Mouse (Mus musculus): Measurements from ENCODE around the gene Dkk3.

Gene Dkk3

DNA sequence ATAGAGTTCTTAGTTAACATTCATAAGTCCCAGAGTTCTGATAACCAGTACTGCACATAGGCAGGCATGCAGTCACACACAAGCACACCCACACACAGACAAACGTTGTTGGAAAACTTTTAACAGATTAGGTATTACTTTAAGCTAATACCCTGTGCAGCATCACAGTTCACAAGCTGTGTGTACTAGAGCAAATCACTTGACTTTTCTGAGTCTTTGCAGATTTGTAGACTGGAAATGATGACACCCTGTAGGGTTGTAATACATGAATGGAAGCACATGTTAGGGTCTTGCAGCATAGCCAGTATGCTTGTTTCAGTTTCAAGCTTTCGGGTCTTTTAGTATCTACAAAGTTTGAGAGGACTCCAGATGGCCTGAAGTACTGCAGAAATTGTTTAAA, 74.6 kb downstream of the Dkk3 start:
- in situ Hi-C loops (cut with MboI, MseI) = loop anchor here (5.0 to 10.0 kb wide), 3 partner anchors 73 to 291 kb away; partner anchors contain the start of gene Dkk3 (in 1 of the 2)

DNA sequence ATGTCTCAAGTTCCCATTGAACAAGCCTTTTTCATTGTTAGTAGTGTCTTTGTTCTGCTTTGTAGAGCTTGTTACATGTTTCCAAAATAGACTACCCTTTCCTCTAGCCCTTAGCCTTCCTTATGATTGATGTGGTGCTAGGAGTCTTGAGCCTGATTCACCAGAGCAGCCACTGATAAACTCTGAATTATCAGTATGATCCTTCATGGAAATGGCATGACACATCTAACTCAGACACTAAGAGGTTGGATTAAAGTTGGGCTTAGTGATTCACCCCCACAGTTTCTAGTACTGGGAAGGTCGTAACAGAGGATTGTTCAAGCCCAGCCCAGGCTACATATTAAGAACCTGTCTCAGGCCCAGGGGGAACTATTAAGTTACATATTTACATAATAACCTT, 76.2 kb downstream of the Dkk3 start:
- in situ Hi-C loops (cut with MboI, MseI) = loop anchor here (5.0 to 10.0 kb wide), 3 partner anchors 75 to 292 kb away; partner anchors contain the start of gene Dkk3 (in 1 of the 2)

DNA sequence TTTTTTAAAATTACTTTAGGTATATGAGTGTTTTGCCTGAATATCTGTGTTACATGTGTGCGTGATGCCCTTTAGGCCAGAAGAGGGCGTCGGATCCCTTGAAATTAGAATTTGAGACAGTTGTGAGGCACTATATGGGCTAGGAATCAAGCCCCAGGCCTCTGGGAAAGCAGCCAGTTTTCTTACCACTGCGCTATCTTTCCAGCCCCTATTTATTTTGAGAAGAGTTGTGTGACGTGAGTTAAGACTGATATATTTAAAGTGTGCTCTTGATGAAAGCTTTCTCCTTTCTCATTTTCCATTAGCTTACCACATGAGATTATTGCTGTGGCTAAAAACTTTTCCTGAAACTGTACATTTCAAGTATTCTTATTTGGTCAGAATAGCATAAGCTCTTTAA, 84.0 kb downstream of the Dkk3 start:
- in situ Hi-C loops (cut with MboI, MseI) = no loop called here

Measured in T-helper 17 cell (primary cell).